Mouse (Mus musculus) liver, adult 2 months (tissue): ENCODE results near the gene Ehd2. TPM values are rescaled to one million over a fixed set of nuclear protein-coding genes. Genes with fewer than 3 reads are reported as not detected.

Experiments
- DNase-seq: peaks from one replicate; pipeline ENCODE4 v3.0.0-alpha.2; 2011; ENCODE audit warnings: low read depth, low spot score; ENCODE audit errors: extremely low read depth
- H3K27ac ChIP-seq: fragments of 200-500 bp; replicated peaks from 2 replicates; pipeline ENCODE4 v1.5.1; 2012; ENCODE audit warnings: low read depth, mild to moderate bottlenecking, control low read depth, inconsistent platforms, low read length; ENCODE audit not compliant: insufficient read depth
- H3K27me3 ChIP-seq: fragments of 200-500 bp; 2 replicates; pipeline ENCODE4 v1.6.1; 2012; ENCODE audit warnings: mild to moderate bottlenecking, moderate library complexity, low read length, inconsistent platforms; ENCODE audit not compliant: control insufficient read depth, insufficient read depth
- H3K36me3 ChIP-seq: fragments of 200-500 bp; 2 replicates; pipeline ENCODE4 v1.6.1; 2012; ENCODE audit warnings: low read length, inconsistent platforms; ENCODE audit not compliant: control insufficient read depth, insufficient read depth
- H3K4me1 ChIP-seq: fragments of 200-500 bp; 2 replicates; pipeline ENCODE4 v1.6.1; 2011; ENCODE audit warnings: low read length; ENCODE audit not compliant: control insufficient read depth, insufficient read depth
- H3K4me3 ChIP-seq: fragments of 200-500 bp; 2 replicates; pipeline ENCODE4 v1.5.1; 2011; ENCODE audit warnings: low read depth, mild to moderate bottlenecking, control low read depth, low read length, moderate library complexity; ENCODE audit not compliant: insufficient read depth
- H3K79me2 ChIP-seq: fragments of 200-500 bp; 2 replicates; pipeline ENCODE4 v1.6.1; 2012; ENCODE audit warnings: inconsistent platforms, mild to moderate bottlenecking, low read length, moderate library complexity; ENCODE audit not compliant: control insufficient read depth, insufficient read depth
- H3K9ac ChIP-seq: fragments of 200-500 bp; 2 replicates; pipeline ENCODE4 v1.6.1; 2012; ENCODE audit warnings: low read depth, mild to moderate bottlenecking, control low read depth, inconsistent platforms, low read length
- CTCF ChIP-seq: fragments of 200-500 bp; IDR thresholded peaks from 2 replicates; pipeline ENCODE4 v1.5.1; 2011; ENCODE audit warnings: low read depth, low read length, control low read depth
- POLR2A ChIP-seq: fragments of 200-500 bp; IDR thresholded peaks from 2 replicates; pipeline ENCODE4 v1.6.1; 2011; ENCODE audit warnings: low read length, control low read depth; ENCODE audit not compliant: insufficient read depth; ENCODE audit errors: extremely low read depth
- WGBS: fragments of 180-500 bp; shearing (Covaris S2); methylation state at CpG from one replicate; pipeline ENCODE4 v1.1.7; 2018; 5-methylcytosine and 5-hydroxymethylcytosine counted together
- polyA plus RNA-seq: library from polyadenylated mRNA; depleted of rRNA; stranded (reverse); fragments of >200 nt; gene quantifications from 2 replicates; pipeline ENCODE4 v1.2.3, GENCODE M21; 2012
- total RNA-seq: library from RNA; depleted of rRNA; stranded (reverse); fragments of >200 nt; gene quantifications from 2 replicates; pipeline ENCODE4 v1.2.3, GENCODE M21; 2014

Ehd2 gene
- total and polyA plus RNA-seq, 2 experiments = 1.0 to 1.7 TPM

GRCm38 (mm10) chr7:15938621-15939020 is 28.7 kb downstream of the Ehd2 start:
- Histone ChIP-seq H3K4me1 (peaks cover 2% of the 10 kb centered on the region; the same call in 1 of the 2 replicates), H3K9ac (no peak overlapping the region), H3K36me3 (peaks cover 24% of the 10 kb centered on the region), H3K27me3 (no peaks in the 10 kb centered on the region), H3K79me2 (no peaks in the 10 kb centered on the region), H3K4me3 (no peak overlapping the region), H3K27ac (no peak overlapping the region)
- TF ChIP-seq CTCF = no peak
- TF ChIP-seq POLR2A = no peak
- no peak for DNase-seq
- WGBS = 93% methylated on average over 3 of the region's 3 CpGs

- H3K79me2 ChIP-seq = no peaks in the 10 kb centered on the region
- no peak overlapping the region for H3K9ac ChIP-seq
- H3K27ac ChIP-seq = no peak overlapping the region
- no peak overlapping the region for H3K4me3 ChIP-seq
- WGBS = 91% methylated on average over 5 of the region's 5 CpGs
- peaks cover 19% of the 10 kb centered on the region for H3K36me3 ChIP-seq
- DNase-seq = no peak
- peaks cover 2% of the 10 kb centered on the region; the same call in 1 of the 2 replicates for H3K4me1 ChIP-seq
- TF ChIP-seq POLR2A (no peak), CTCF (no peak)
- H3K27me3 ChIP-seq = no peaks in the 10 kb centered on the region
Measured at GRCm38 (mm10) chr7:15937491-15937890, 29.9 kb downstream of the Ehd2 start.

GRCm38 (mm10) chr7:15933437-15934359 is 33.7 kb downstream of the Ehd2 start:
- Histone ChIP-seq H3K36me3 (peaks cover 13% of the 10 kb centered on the region), H3K4me3 (no peak overlapping the region), H3K27me3 (no peaks in the 10 kb centered on the region), H3K9ac (no peak overlapping the region), H3K4me1 (peaks cover 6% of the 10 kb centered on the region), H3K27ac (no peak overlapping the region), H3K79me2 (no peaks in the 10 kb centered on the region)
- TF ChIP-seq CTCF = no peak
- TF ChIP-seq POLR2A = no peak
- DNase-seq = peak; percentile 30
- WGBS = 55% methylated on average over 16 of the region's 16 CpGs

GRCm38 (mm10) chr7:15931635-15932034 is 35.7 kb downstream of the Ehd2 start:
- no peak for TF ChIP-seq CTCF
- TF ChIP-seq POLR2A = no peak
- Histone ChIP-seq H3K27me3 (no peaks in the 10 kb centered on the region), H3K4me3 (no peak overlapping the region), H3K27ac (peak overlapping the region; percentile 51; the same call in 1 of the 2 replicates), H3K36me3 (no peaks in the 10 kb centered on the region), H3K79me2 (no peaks in the 10 kb centered on the region), H3K9ac (0 out of 2 replicates have a peak overlapping the region, but pooled peaks have one; percentile 37), H3K4me1 (peaks cover 6% of the 10 kb centered on the region)
- 40% methylated on average over 3 of the region's 3 CpGs for WGBS
- peak; percentile 61 for DNase-seq

GRCm38 (mm10) chr7:15930543-15930942 is 36.8 kb downstream of the Ehd2 start:
- H3K79me2 ChIP-seq = no peaks in the 10 kb centered on the region
- H3K4me3 ChIP-seq = no peak overlapping the region
- H3K9ac ChIP-seq = no peak overlapping the region
- no peak for DNase-seq
- H3K27ac ChIP-seq = no peak overlapping the region
- H3K4me1 ChIP-seq = peaks cover 6% of the 10 kb centered on the region
- 83% methylated on average over 2 of the region's 2 CpGs for WGBS
- no peaks in the 10 kb centered on the region for H3K27me3 ChIP-seq
- TF ChIP-seq POLR2A = no peak
- no peak for TF ChIP-seq CTCF
- H3K36me3 ChIP-seq = no peaks in the 10 kb centered on the region

GRCm38 (mm10) chr7:15929910-15930309 is 37.5 kb downstream of the Ehd2 start:
- DNase-seq = peak; percentile 82
- H3K27ac ChIP-seq = no peak overlapping the region
- H3K4me3 ChIP-seq = no peak overlapping the region
- peaks cover 6% of the 10 kb centered on the region for H3K4me1 ChIP-seq
- 16% methylated on average over 4 of the region's 4 CpGs for WGBS
- H3K27me3 ChIP-seq = no peaks in the 10 kb centered on the region
- H3K79me2 ChIP-seq = no peaks in the 10 kb centered on the region
- no peak overlapping the region for H3K9ac ChIP-seq
- no peak for TF ChIP-seq POLR2A
- TF ChIP-seq CTCF = peak; percentile 98
- H3K36me3 ChIP-seq = no peaks in the 10 kb centered on the region
